Mouse (Mus musculus) stomach, postnatal 0 days (tissue): ENCODE data around the gene Stxbp4. TPM values are rescaled to one million over a fixed set of nuclear protein-coding genes. Genes with fewer than 3 reads are reported as not detected.

ENCODE experiments used
- ATAC-seq: fragments of 200-750 bp; cut with Nextera tagmentation; 2 replicates; pipeline ENCODE4 v1.8.0; 2017; ENCODE audit not compliant: low FRiP score, low TSS enrichment
- DNase-seq: peaks from one replicate; pipeline ENCODE4 v3.0.0-alpha.2; 2016; ENCODE audit warnings: low spot score
- H3K27ac ChIP-seq: fragments of 300-500 bp; sonication (generic); replicated peaks from 2 replicates; pipeline ENCODE4 v1.5.1; 2014; ENCODE audit warnings: mild to moderate bottlenecking, control low read depth
- H3K27me3 ChIP-seq: fragments of 300-500 bp; sonication (generic); 2 replicates; pipeline ENCODE4 v1.6.1; 2014; ENCODE audit warnings: low read length; ENCODE audit not compliant: control insufficient read depth, insufficient read depth
- H3K36me3 ChIP-seq: fragments of 300-500 bp; sonication (generic); 2 replicates; pipeline ENCODE4 v1.6.1; 2014; ENCODE audit warnings: low read length, mixed read lengths; ENCODE audit not compliant: control insufficient read depth, insufficient read depth
- H3K4me1 ChIP-seq: fragments of 300-500 bp; sonication (generic); replicated peaks from 2 replicates; pipeline ENCODE4 v1.6.1; 2014; ENCODE audit warnings: antibody characterized with exemption; ENCODE audit not compliant: control insufficient read depth, insufficient read depth
- H3K4me2 ChIP-seq: fragments of 300-500 bp; sonication (generic); replicated peaks from 2 replicates; pipeline ENCODE4 v1.6.1; 2014; ENCODE audit warnings: low read depth, mild to moderate bottlenecking, control low read depth, moderate library complexity
- H3K4me3 ChIP-seq: fragments of 300-500 bp; sonication (generic); 2 replicates; pipeline ENCODE4 v1.5.1; 2014; ENCODE audit warnings: low read depth, low read length, control low read depth
- H3K9ac ChIP-seq: fragments of 300-500 bp; sonication (generic); 2 replicates; pipeline ENCODE4 v1.6.1; 2014; ENCODE audit warnings: mild to moderate bottlenecking, low read length, control low read depth, mixed read lengths
- H3K9me3 ChIP-seq: fragments of 300-500 bp; sonication (generic); 2 replicates; pipeline ENCODE4 v1.6.1; 2016; ENCODE audit warnings: low read length; ENCODE audit not compliant: control insufficient read depth
- CTCF ChIP-seq: IDR thresholded peaks from 2 replicates; pipeline ENCODE4 v1.5.1; 2016; ENCODE audit warnings: antibody characterized with exemption, low read depth, mild to moderate bottlenecking, moderate library complexity
- EP300 ChIP-seq: optimal IDR thresholded peaks from 2 replicates; pipeline ENCODE3; 2016; ENCODE audit warnings: antibody characterized with exemption
- WGBS: fragments of 180-500 bp; shearing (Covaris S2); extraction: QIAGEN DNeasy Blood & Tissue Kit; methylation state at CpG from one replicate; pipeline ENCODE4 v1.1.7; 2014; 5-methylcytosine and 5-hydroxymethylcytosine counted together
- polyA plus RNA-seq: library from polyadenylated mRNA; unstranded; fragments of >200 nt; fragmentation: Nextera tagmentation; extraction: Ambion mirVana; gene quantifications from 2 replicates; pipeline ENCODE4 v1.2.1, GENCODE M21; 2015

Stxbp4 gene
- polyA plus RNA-seq, 1 experiment from 2014 or later: 2.7 TPM

- no peak overlapping the region for H3K4me3 ChIP-seq
- no peak overlapping the region for H3K9ac ChIP-seq
- DNase-seq: no peak
- no peak for ATAC-seq
- 89% methylated on average over 7 of the region's 7 CpGs for WGBS
- TF ChIP-seq EP300 (no peak), CTCF (peak; percentile 17; the same call in 1 of the 2 replicates)
- no peak overlapping the region for H3K27ac ChIP-seq
- H3K36me3 ChIP-seq: no peaks in the 10 kb centered on the region
- H3K4me2 ChIP-seq: no peak overlapping the region
- H3K9me3 ChIP-seq: no peaks in the 10 kb centered on the region
- no peaks in the 10 kb centered on the region for H3K27me3 ChIP-seq
- H3K4me1 ChIP-seq: no peaks in the 10 kb centered on the region
Observed at GRCm38 (mm10) chr11:90575491-90576048, 62.3 kb downstream of the Stxbp4 start.

GRCm38 (mm10) chr11:90570646-90571259 is 67.1 kb downstream of the Stxbp4 start:
- ATAC-seq: peak; percentile 60; the same call in 1 of the 2 replicates
- TF ChIP-seq EP300 (no peak), CTCF (no peak)

GRCm38 (mm10) chr11:90558359-90559047 is 79.4 kb downstream of the Stxbp4 start:
- Histone ChIP-seq H3K27ac (no peak overlapping the region), H3K9ac (no peak overlapping the region), H3K27me3 (no peaks in the 10 kb centered on the region), H3K9me3 (no peaks in the 10 kb centered on the region), H3K4me3 (no peak overlapping the region), H3K4me2 (no peak overlapping the region), H3K36me3 (no peaks in the 10 kb centered on the region), H3K4me1 (no peaks in the 10 kb centered on the region)
- DNase-seq (peak; percentile 18), ATAC-seq (peak; percentile 72; the same call in 1 of the 2 replicates)
- WGBS: 26% methylated on average over 9 of the region's 9 CpGs
- no peak for TF ChIP-seq EP300
- no peak for TF ChIP-seq CTCF

More at GRCm38 (mm10) chr11:90570646-90571259, 67.1 kb downstream of the Stxbp4 start:
- 49% methylated on average over 2 of the region's 2 CpGs for WGBS
- Histone ChIP-seq H3K9me3 (no peaks in the 10 kb centered on the region), H3K36me3 (no peaks in the 10 kb centered on the region), H3K27ac (no peak overlapping the region), H3K27me3 (no peaks in the 10 kb centered on the region), H3K4me3 (no peak overlapping the region), H3K4me1 (no peaks in the 10 kb centered on the region), H3K9ac (no peak overlapping the region), H3K4me2 (no peak overlapping the region)
- DNase-seq: no peak

- no peaks in the 10 kb centered on the region for H3K9me3 ChIP-seq
- H3K27ac ChIP-seq: no peak overlapping the region
- ATAC-seq (no peak), DNase-seq (no peak)
- H3K4me3 ChIP-seq: no peak overlapping the region
- no peak overlapping the region for H3K9ac ChIP-seq
- TF ChIP-seq EP300 (no peak), CTCF (no peak)
- no peak overlapping the region for H3K4me2 ChIP-seq
- WGBS: 74% methylated on average over 4 of the region's 4 CpGs
- no peaks in the 10 kb centered on the region for H3K4me1 ChIP-seq
- no peaks in the 10 kb centered on the region for H3K27me3 ChIP-seq
- no peaks in the 10 kb centered on the region for H3K36me3 ChIP-seq
Observed at GRCm38 (mm10) chr11:90556517-90556916, 81.4 kb downstream of the Stxbp4 start.

- Histone ChIP-seq H3K36me3 (no peaks in the 10 kb centered on the region), H3K4me2 (no peak overlapping the region), H3K27me3 (no peaks in the 10 kb centered on the region), H3K9me3 (no peaks in the 10 kb centered on the region), H3K27ac (no peak overlapping the region), H3K4me3 (no peak overlapping the region), H3K4me1 (no peaks in the 10 kb centered on the region), H3K9ac (no peak overlapping the region)
- no peak for ATAC-seq
- WGBS: 51% methylated on average over 5 of the region's 5 CpGs
- no peak for TF ChIP-seq CTCF
- no peak for TF ChIP-seq EP300
- DNase-seq: no peak
Observed at GRCm38 (mm10) chr11:90553963-90554362, 83.9 kb downstream of the Stxbp4 start.
